Mouse (Mus musculus): ENCODE measurements around the gene Cryzl2. TPM values are rescaled to one million over a fixed set of nuclear protein-coding genes. Genes with fewer than 3 reads are reported as not detected.

Cryzl2 gene
- polyA plus RNA-seq, 1 experiment, result 9.1 TPM

GRCm38 (mm10) chr1:157480090-157480489 lies 21.7 kb downstream of the Cryzl2 start:
- DNase-seq (ENCODE audit: low read depth), result peak; percentile 40

GRCm38 (mm10) chr1:157480901-157481300 lies 22.5 kb downstream of the Cryzl2 start:
- TF ChIP-seq POLR2A (IDR thresholded peaks at IDR 0.05; ENCODE audit: borderline replicate concordance, extremely low read depth, insufficient read depth, insufficient read length, poor library complexity, severe bottlenecking) (no peak), CTCF (IDR thresholded peaks at IDR 0.05; ENCODE audit: borderline replicate concordance, extremely low read depth, insufficient read depth, insufficient read length) (no peak)
- no peak for DNase-seq (ENCODE audit: low read depth)

More at GRCm38 (mm10) chr1:157480090-157480489, 21.7 kb downstream of the Cryzl2 start:
- TF ChIP-seq POLR2A (IDR thresholded peaks at IDR 0.05; ENCODE audit: borderline replicate concordance, extremely low read depth, insufficient read depth, insufficient read length, poor library complexity, severe bottlenecking) (no peak), CTCF (IDR thresholded peaks at IDR 0.05; ENCODE audit: borderline replicate concordance, extremely low read depth, insufficient read depth, insufficient read length) (no peak)

- no peak for DNase-seq (ENCODE audit: low read depth)
- TF ChIP-seq POLR2A (IDR thresholded peaks at IDR 0.05; ENCODE audit: borderline replicate concordance, extremely low read depth, insufficient read depth, insufficient read length, poor library complexity, severe bottlenecking) (no peak), CTCF (IDR thresholded peaks at IDR 0.05; ENCODE audit: borderline replicate concordance, extremely low read depth, insufficient read depth, insufficient read length) (no peak)
These were observed 23.3 kb downstream of the Cryzl2 start for GRCm38 (mm10) chr1:157481666-157482065.

GRCm38 (mm10) chr1:157484161-157484560 lies 25.8 kb downstream of the Cryzl2 start:
- TF ChIP-seq CTCF (IDR thresholded peaks at IDR 0.05; ENCODE audit: borderline replicate concordance, extremely low read depth, insufficient read depth, insufficient read length) (no peak), POLR2A (IDR thresholded peaks at IDR 0.05; ENCODE audit: borderline replicate concordance, extremely low read depth, insufficient read depth, insufficient read length, poor library complexity, severe bottlenecking) (no peak)
- DNase-seq (ENCODE audit: low read depth), result no peak

- no peak for TF ChIP-seq CTCF (IDR thresholded peaks at IDR 0.05; ENCODE audit: borderline replicate concordance, extremely low read depth, insufficient read depth, insufficient read length)
- TF ChIP-seq POLR2A (IDR thresholded peaks at IDR 0.05; ENCODE audit: borderline replicate concordance, extremely low read depth, insufficient read depth, insufficient read length, poor library complexity, severe bottlenecking), result no peak
- no peak for DNase-seq (ENCODE audit: low read depth)
These were observed 42.3 kb downstream of the Cryzl2 start for GRCm38 (mm10) chr1:157500657-157501056.

GRCm38 (mm10) chr1:157501352-157501945 lies 43.1 kb downstream of the Cryzl2 start:
- peak; percentile 37 for DNase-seq (ENCODE audit: low read depth)

GRCm38 (mm10) chr1:157503071-157503470 lies 44.7 kb downstream of the Cryzl2 start:
- no peak for TF ChIP-seq CTCF (IDR thresholded peaks at IDR 0.05; ENCODE audit: borderline replicate concordance, extremely low read depth, insufficient read depth, insufficient read length)
- TF ChIP-seq POLR2A (IDR thresholded peaks at IDR 0.05; ENCODE audit: borderline replicate concordance, extremely low read depth, insufficient read depth, insufficient read length, poor library complexity, severe bottlenecking), result no peak
- DNase-seq (ENCODE audit: low read depth), result no peak

More at GRCm38 (mm10) chr1:157501352-157501945, 43.1 kb downstream of the Cryzl2 start:
- TF ChIP-seq CTCF (IDR thresholded peaks at IDR 0.05; ENCODE audit: borderline replicate concordance, extremely low read depth, insufficient read depth, insufficient read length), result no peak

- TF ChIP-seq CTCF (IDR thresholded peaks at IDR 0.05; ENCODE audit: borderline replicate concordance, extremely low read depth, insufficient read depth, insufficient read length), result no peak
- no peak for TF ChIP-seq POLR2A (IDR thresholded peaks at IDR 0.05; ENCODE audit: borderline replicate concordance, extremely low read depth, insufficient read depth, insufficient read length, poor library complexity, severe bottlenecking)
- peak; percentile 61 for DNase-seq (ENCODE audit: low read depth)
These were observed 48.1 kb downstream of the Cryzl2 start, which contains the start of gene Sec16b for GRCm38 (mm10) chr1:157506522-157506921. TSS of gene Sec16b (plus strand) at chr1:157506728.

GRCm38 (mm10) chr1:157506995-157507595 lies 48.7 kb downstream of the Cryzl2 start:
- peak; percentile 89 for DNase-seq (ENCODE audit: low read depth)
- TF ChIP-seq POLR2A (IDR thresholded peaks at IDR 0.05; ENCODE audit: borderline replicate concordance, extremely low read depth, insufficient read depth, insufficient read length, poor library complexity, severe bottlenecking) (no peak), CTCF (IDR thresholded peaks at IDR 0.05; ENCODE audit: borderline replicate concordance, extremely low read depth, insufficient read depth, insufficient read length) (no peak)

- DNase-seq (ENCODE audit: low read depth), result peak; percentile 65
- TF ChIP-seq CTCF (IDR thresholded peaks at IDR 0.05; ENCODE audit: borderline replicate concordance, extremely low read depth, insufficient read depth, insufficient read length) (no peak), POLR2A (IDR thresholded peaks at IDR 0.05; ENCODE audit: borderline replicate concordance, extremely low read depth, insufficient read depth, insufficient read length, poor library complexity, severe bottlenecking) (no peak)
These were observed 49.4 kb downstream of the Cryzl2 start for GRCm38 (mm10) chr1:157507814-157508213.

GRCm38 (mm10) chr1:157512690-157513448 lies 54.5 kb downstream of the Cryzl2 start:
- peak; percentile 55 for DNase-seq (ENCODE audit: low read depth)
- TF ChIP-seq CTCF (IDR thresholded peaks at IDR 0.05; ENCODE audit: borderline replicate concordance, extremely low read depth, insufficient read depth, insufficient read length), result no peak
- TF ChIP-seq POLR2A (IDR thresholded peaks at IDR 0.05; ENCODE audit: borderline replicate concordance, extremely low read depth, insufficient read depth, insufficient read length, poor library complexity, severe bottlenecking), result no peak
